Mouse (Mus musculus) C2C12 (cell line): ENCODE measurements around the gene Vps26c.

ENCODE experiments used
- CTCF ChIP-seq: IDR thresholded peaks from one replicate; pipeline ENCODE4 v1.5.1; 2011; ENCODE audit not compliant: control insufficient read depth, insufficient read depth, insufficient read length
- MYOG ChIP-seq: IDR thresholded peaks from one replicate; pipeline ENCODE4 v1.6.1; 2011; ENCODE audit not compliant: control insufficient read depth, insufficient read length; ENCODE audit errors: extremely low read depth

- TF ChIP-seq CTCF = no peak
- TF ChIP-seq MYOG = no peak
Observed at GRCm38 (mm10) chr16:94508769-94509168, 17.9 kb downstream of the Vps26c start.
